Mouse (Mus musculus) thymus, adult 2 months (tissue): ENCODE measurements at regions not wholly inside any gene's neighbourhood (a gene's known extent, or its start where the extent isn't known, plus 50 kb on each side); places are given as distances from the start of the nearest gene placed in this dataset.

ENCODE experiments used
- CTCF ChIP-seq: fragments of 200-500 bp; IDR thresholded peaks from 2 replicates; pipeline ENCODE4 v1.5.1; 2012; ENCODE audit warnings: mild to moderate bottlenecking, control low read depth, low read length, moderate library complexity, borderline replicate concordance; ENCODE audit not compliant: control insufficient read depth, poor library complexity, insufficient read depth; ENCODE audit errors: extremely low read depth
- POLR2A ChIP-seq: fragments of 200-500 bp; IDR thresholded peaks from 2 replicates; pipeline ENCODE4 v1.6.1; 2012; ENCODE audit warnings: mild to moderate bottlenecking, low read length, control low read depth, moderate library complexity; ENCODE audit not compliant: control insufficient read depth, poor library complexity, insufficient read depth; ENCODE audit errors: extremely low read depth

DNA sequence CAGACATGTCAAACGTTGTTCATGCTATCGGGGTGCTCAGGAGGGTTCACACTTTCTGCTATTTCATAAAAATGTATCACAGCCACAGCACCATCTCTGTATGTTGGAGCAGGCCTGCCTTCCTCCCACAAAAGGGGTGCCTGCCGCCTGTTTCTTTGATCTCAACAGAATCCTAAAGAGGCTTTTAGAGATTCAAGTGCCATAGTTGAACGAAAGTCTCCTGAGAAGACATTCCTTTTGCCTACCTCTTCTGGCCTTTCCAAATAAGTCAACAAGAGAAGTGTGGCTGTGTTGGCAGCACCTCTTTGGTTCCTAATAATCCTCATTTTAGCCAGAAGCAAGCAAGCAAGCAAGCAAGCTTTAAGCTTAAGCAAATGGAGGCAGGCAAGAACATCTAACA, 72.6 kb upstream of the Cnep1r1 start:
- no peak for TF ChIP-seq POLR2A
- no peak for TF ChIP-seq CTCF
